Mouse (Mus musculus) layer of hippocampus, adult 2 months (tissue): ENCODE data around the gene Naglu. TPM values are rescaled to one million over a fixed set of nuclear protein-coding genes. Genes with fewer than 3 reads are reported as not detected.

Experiments
- DNase-seq, 2 experiments: peaks; one replicate each; pipeline ENCODE4 v3.0.0; 2022; ENCODE audit warnings: low spot score in 2 of 2
- H3K27ac ChIP-seq: fragments of 200-600 bp; 2 replicates; pipeline ENCODE4 v1.8.1; 2022
- H3K4me3 ChIP-seq: fragments of 200-600 bp; 2 replicates; pipeline ENCODE4 v1.8.1; 2022; ENCODE audit warnings: mild to moderate bottlenecking
- CTCF ChIP-seq: fragments of 200-600 bp; conservative IDR thresholded peaks from 2 replicates; pipeline ENCODE4 v1.8.1; 2022; ENCODE audit warnings: antibody characterized with exemption, mild to moderate bottlenecking, moderate library complexity
- total RNA-seq, 2 experiments: library from RNA; stranded (reverse); gene quantifications; 2 replicates each; pipeline ENCODE4 v1.2.3; 2021

Gene Naglu
- total RNA-seq, 2 experiments from 2014 or later = 8.7 to 9.6 TPM

- no peak overlapping the region for H3K4me3 ChIP-seq
- no peak for DNase-seq
- TF ChIP-seq CTCF = no peak
- H3K27ac ChIP-seq = peak overlapping the region; percentile 84
Observed at GRCm38 (mm10) chr11:101045826-101046225, 24.0 kb upstream of the Naglu start.

GRCm38 (mm10) chr11:101046440-101046839 lies 23.4 kb upstream of the Naglu start:
- DNase-seq = no peak
- Histone ChIP-seq H3K27ac (peak overlapping the region; percentile 84), H3K4me3 (no peak overlapping the region)
- TF ChIP-seq CTCF = no peak

- no peak for DNase-seq
- no peak overlapping the region for H3K4me3 ChIP-seq
- peak overlapping the region; percentile 84; the same call in 1 of the 2 replicates for H3K27ac ChIP-seq
- TF ChIP-seq CTCF = no peak
Observed at GRCm38 (mm10) chr11:101047502-101047901, 22.3 kb upstream of the Naglu start.

DNA sequence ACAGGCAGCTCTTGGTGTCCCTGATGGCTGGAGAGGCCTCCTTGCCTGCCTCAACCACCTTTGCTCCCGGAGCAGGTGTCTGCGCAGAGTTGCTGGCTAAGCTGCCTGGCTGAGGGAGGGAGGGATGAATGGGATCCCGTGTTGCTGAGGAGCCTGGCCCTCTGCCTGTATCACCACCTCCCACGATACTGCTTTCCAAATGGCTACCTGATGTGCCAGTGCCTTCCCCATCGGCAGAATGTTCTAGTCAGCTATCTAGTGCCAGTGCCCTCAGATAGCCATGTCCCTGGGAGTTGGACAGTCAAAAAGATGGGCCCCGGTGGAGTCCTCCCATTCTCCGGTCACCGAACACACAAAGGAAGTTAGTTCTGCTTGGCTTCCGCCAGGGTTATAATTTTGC lies 19.5 kb upstream of the Naglu start:
- DNase-seq = peak in 1 of 2 experiments; percentile 66
- Histone ChIP-seq H3K27ac (peak overlapping the region; percentile 84), H3K4me3 (no peak overlapping the region)
- 0 out of 2 replicates have a peak, but pooled peaks have one; percentile 10 for TF ChIP-seq CTCF

- peak overlapping the region; percentile 84 for H3K27ac ChIP-seq
- peak in 1 of 2 experiments; percentile 60 for DNase-seq
- TF ChIP-seq CTCF = no peak
- H3K4me3 ChIP-seq = no peak overlapping the region
Observed at GRCm38 (mm10) chr11:101051051-101051493, 18.7 kb upstream of the Naglu start.

DNA sequence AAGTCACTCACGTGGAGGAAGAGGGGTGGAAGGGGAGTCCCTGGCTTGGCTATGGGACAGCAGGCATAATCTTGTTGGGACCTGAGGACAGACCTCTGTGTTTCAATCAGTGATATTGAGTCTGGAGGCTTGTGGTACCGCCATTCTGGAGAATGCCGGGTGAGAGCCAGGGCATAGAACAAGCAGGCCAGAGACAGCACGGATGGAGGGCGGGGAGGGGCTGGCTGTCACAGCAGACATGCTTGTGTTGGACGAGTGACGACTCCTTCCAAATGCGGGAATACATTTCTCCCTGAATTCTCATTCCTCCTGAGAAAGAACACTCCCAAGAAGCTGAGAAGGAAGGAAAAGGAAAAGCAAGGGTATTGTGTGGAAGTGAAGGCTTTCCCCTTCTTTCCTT lies 18.2 kb upstream of the Naglu start:
- Histone ChIP-seq H3K27ac (peak overlapping the region; percentile 84), H3K4me3 (no peak overlapping the region)
- DNase-seq = no peak
- no peak for TF ChIP-seq CTCF

DNA sequence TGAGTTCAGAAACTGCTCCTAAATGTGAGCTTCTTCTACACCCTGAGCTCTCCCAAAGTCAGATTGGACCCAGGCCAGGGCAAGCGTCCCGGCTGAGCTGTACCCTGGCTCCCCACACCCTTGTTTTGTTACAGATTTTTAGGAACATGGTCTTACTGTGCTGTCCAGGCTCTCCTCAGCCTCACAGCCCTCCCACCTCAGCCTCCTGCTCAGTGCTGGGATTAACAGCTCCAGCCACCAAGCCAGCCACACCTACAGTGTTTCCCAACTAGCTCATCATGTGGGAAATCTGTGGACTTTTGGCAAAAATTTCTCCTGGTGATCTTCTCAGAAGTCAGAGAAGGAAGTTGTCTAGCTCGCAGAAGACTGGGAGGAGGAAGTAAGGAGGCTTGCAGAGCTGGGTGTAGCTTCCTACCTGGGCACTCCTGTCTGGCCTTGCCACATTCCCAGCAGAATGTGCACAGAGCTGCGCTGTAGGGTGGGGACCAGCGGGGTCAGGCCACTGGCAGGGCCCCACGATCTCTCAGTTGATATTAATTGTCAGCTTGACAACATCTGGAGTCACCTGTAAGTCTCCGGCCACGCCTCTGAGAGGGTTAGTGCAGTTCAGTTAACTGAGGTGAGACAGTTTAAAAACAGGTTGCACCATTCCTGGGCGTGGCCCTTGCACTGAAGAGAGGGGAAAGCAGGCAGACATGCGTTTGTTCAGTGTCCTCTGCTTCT lies 16.9 kb upstream of the Naglu start:
- H3K4me3 ChIP-seq = no peak overlapping the region
- peak overlapping the region; percentile 84 for H3K27ac ChIP-seq
- no peak for DNase-seq
- TF ChIP-seq CTCF = no peak

- no peak for DNase-seq
- Histone ChIP-seq H3K4me3 (no peak overlapping the region), H3K27ac (peak overlapping the region; percentile 88; the same call in 1 of the 2 replicates)
- TF ChIP-seq CTCF = peak; percentile 71
Observed at GRCm38 (mm10) chr11:101053974-101054373, 15.8 kb upstream of the Naglu start.

DNA sequence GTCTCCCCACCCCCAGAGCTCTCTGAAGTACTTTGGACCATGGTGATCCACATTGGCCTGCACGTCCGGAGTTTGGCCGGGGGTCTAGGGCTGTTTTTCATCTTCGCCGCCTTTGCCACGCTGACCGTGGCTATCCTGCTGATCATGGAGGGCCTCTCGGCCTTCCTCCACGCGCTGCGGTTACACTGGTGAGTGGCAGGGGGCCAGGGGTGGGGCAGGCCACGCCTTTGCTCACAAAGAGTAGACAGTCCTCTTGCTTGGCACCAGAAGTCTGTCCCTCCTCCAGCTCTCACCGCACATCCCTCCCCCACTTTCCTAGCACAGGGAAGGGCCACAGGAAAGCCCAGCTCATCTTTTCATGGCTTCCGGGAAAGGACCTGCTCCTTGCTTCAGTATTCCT lies 14.4 kb upstream of the Naglu start:
- no peak overlapping the region for H3K4me3 ChIP-seq
- TF ChIP-seq CTCF = no peak

GRCm38 (mm10) chr11:101056885-101057284 lies 12.9 kb upstream of the Naglu start:
- no peak for TF ChIP-seq CTCF

More for the DNA sequence above, 14.4 kb upstream of the Naglu start:
- H3K27ac ChIP-seq = peak overlapping the region; percentile 88; the same call in 1 of the 2 replicates
- DNase-seq = no peak

GRCm38 (mm10) chr11:101057860-101058259 lies 12.0 kb upstream of the Naglu start:
- peak; percentile 79 to 89 for DNase-seq
- Histone ChIP-seq H3K27ac (peak overlapping the region; percentile 88), H3K4me3 (no peak overlapping the region)
- TF ChIP-seq CTCF = peak; percentile 92

More at GRCm38 (mm10) chr11:101056885-101057284, 12.9 kb upstream of the Naglu start:
- no peak for DNase-seq
- Histone ChIP-seq H3K27ac (peak overlapping the region; percentile 88), H3K4me3 (no peak overlapping the region)

DNA sequence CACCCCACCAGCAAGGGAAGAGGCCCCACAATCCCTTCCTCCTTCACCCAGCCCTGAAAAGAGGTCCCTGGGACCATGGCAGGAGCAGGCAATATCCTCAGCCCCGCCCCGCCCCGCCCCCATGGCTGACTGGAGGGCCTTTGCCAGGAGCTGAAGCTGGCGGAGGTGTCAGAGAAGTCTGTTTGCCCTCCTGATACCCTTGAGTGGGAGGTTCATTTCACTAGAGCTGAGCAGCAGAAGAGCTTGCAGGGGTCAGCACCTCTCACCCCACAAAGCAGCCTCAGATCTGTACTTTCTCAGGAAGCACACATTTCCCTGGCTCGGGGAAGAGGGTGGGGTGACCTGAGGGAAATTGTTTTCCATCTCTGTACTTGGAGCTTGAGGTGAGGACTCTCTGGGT lies 11.1 kb upstream of the Naglu start:
- H3K4me3 ChIP-seq = no peak overlapping the region
- peak overlapping the region; percentile 88 for H3K27ac ChIP-seq
- no peak for DNase-seq
- TF ChIP-seq CTCF = no peak

DNA sequence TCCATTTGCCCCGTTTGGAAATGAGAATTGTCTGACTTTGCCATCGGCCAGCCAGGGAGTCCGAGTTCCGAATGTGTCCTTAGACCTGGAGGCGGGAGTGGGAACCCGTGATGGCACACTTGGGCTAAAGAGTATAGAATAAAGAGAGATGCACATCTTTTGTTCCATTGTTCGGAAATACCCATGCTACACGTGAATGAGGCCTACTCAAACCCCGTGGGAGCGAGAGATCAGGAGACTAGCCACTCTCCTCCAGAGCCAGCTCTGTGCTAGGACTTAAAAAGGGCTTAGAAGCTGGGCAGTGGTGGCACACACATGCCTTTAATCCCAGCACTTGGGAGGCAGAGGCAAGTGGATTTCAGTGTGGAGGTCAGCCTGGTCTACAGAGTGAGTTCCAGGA lies 10.3 kb upstream of the Naglu start:
- Histone ChIP-seq H3K4me3 (no peak overlapping the region), H3K27ac (peak overlapping the region; percentile 94)
- no peak for DNase-seq
- no peak for TF ChIP-seq CTCF

GRCm38 (mm10) chr11:101060126-101060525 lies 9.7 kb upstream of the Naglu start:
- peak overlapping the region; percentile 94 for H3K27ac ChIP-seq
- H3K4me3 ChIP-seq = no peak overlapping the region
- DNase-seq = peak; percentile 65 to 71
- TF ChIP-seq CTCF = no peak
